In the genomic region with DNA sequence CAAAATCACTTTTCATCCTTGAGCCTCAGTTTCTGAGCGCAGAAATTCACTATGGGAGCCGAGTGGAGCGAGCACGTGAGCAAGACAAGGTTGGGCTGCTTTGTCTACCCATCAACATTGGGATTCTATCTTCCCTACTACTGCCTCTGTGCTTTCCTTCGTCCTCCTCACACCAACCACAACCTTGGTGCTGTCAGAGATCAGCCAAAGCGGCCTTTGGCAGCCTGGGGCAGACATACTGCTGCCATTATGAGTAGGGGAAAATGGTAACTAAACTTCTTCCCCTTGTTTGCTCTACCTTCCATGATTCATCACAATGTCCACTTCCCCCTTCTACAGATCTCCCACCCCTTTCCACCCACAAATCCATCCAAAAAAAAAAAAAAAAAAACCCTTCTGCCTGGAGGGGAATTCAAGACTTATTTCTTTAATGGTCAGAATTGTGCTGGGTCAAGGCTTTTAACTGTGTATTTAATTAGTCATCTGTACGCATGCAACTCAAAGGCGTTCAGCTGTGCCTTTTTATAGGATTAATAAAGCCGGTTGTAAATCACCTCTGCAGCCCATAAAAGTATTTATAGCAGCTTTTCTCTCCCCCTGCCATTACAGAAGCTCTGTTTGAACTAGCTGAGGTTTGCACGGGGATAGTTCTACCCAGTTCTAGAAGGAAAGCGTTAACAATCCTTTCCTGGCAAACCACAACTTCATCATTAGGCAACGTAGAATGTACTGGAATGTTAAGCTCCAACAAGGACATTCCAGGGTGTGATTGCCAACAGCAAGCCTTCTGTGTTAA, we compare ENCODE assay signal across 12 mouse cellular contexts.
A peak's percentile ranks its signal among the peaks of the same experiment; 100 is the strongest.
DNase-seq lines count a peak whose midpoint lies in the region; ATAC-seq lines count a peak whose summit lies in the region.
"Had no signal": no experiment of that assay in that cellular context is flagged by ENCODE, and none has a peak within 500 bp of the region (broad histone marks: within the 10 kb centered on the region; RNA-seq: fewer than 3 reads in every experiment).

No protein-coding gene starts in this region.

- ATAC-seq in kidney, embryonic 14.5 days (ENCODE audit: low FRiP score, low TSS enrichment): peak; percentile 81
- peak; percentile 38; the same call in 1 of the 2 replicates for ATAC-seq in neural tube, embryonic 15.5 days (ENCODE audit: low FRiP score)

- no peak overlapping the region for H3K4me2 ChIP-seq in kidney, embryonic 14.5 days (replicated peaks; ENCODE audit: low read depth, low read length)
- no peak overlapping the region for H3K4me2 ChIP-seq in neural tube, embryonic 15.5 days
- H3K4me2 ChIP-seq: embryonic facial prominence, embryonic 15.5 days; heart, embryonic 15.5 days; liver, embryonic 11.5 days had no signal

- peak; percentile 53 for DNase-seq in kidney, adult 11 months
- no peak for DNase-seq in kidney, postnatal 10 days
- peak; percentile 87 for DNase-seq in fat pad, adult 2 months (ENCODE audit: extremely low read depth, low read depth, low spot score)
- no peak for DNase-seq in cerebellum, postnatal 4 days (ENCODE audit: low spot score in 2 of 2)
- DNase-seq in layer of hippocampus, postnatal 25 days (ENCODE audit: extremely low spot score in 1 of 2, low spot score in 1 of 2): no peak
- DNase-seq: right cerebral cortex, adult 18-20 months had no signal

- H3K4me1 ChIP-seq in kidney, embryonic 14.5 days (ENCODE audit: control insufficient read depth, insufficient read depth, low read length): peaks cover 9% of the 10 kb centered on the region
- H3K4me1 ChIP-seq in neural tube, embryonic 15.5 days: 0 out of 2 replicates have a peak, but pooled peaks cover 2% of the 10 kb centered on the region
- H3K4me1 ChIP-seq: heart, embryonic 15.5 days had no signal

- no peaks in the 10 kb centered on the region for H3K27me3 ChIP-seq in kidney, embryonic 14.5 days (ENCODE audit: control insufficient read depth, insufficient read depth, low read length)
- H3K27me3 ChIP-seq in neural tube, embryonic 15.5 days (replicated peaks): no peaks in the 10 kb centered on the region
- H3K27me3 ChIP-seq: embryonic facial prominence, embryonic 15.5 days; heart, embryonic 15.5 days had no signal

- no peak overlapping the region for H3K9ac ChIP-seq in kidney, embryonic 14.5 days (ENCODE audit: low read depth, low read length)
- no peak overlapping the region for H3K9ac ChIP-seq in neural tube, embryonic 15.5 days (replicated peaks)
- H3K9ac ChIP-seq: embryonic facial prominence, embryonic 15.5 days; heart, embryonic 15.5 days had no signal

- H3K9me3 ChIP-seq in kidney, embryonic 14.5 days (ENCODE audit: control insufficient read depth, low read length): no peaks in the 10 kb centered on the region
- H3K9me3 ChIP-seq in neural tube, embryonic 15.5 days (replicated peaks): no peaks in the 10 kb centered on the region
- H3K9me3 ChIP-seq: embryonic facial prominence, embryonic 15.5 days; heart, embryonic 15.5 days; megakaryocyte, embryonic 14.5 days had no signal

- 48% methylated on average over 12 of the region's 12 CpGs for WGBS in kidney, embryonic 14.5 days
- 52% methylated on average over 12 of the region's 12 CpGs for WGBS in neural tube, embryonic 15.5 days

- H3K36me3 ChIP-seq in kidney, embryonic 14.5 days (ENCODE audit: control insufficient read depth, insufficient read depth, low read length): no peaks in the 10 kb centered on the region
- H3K36me3 ChIP-seq in neural tube, embryonic 15.5 days: no peaks in the 10 kb centered on the region
- H3K36me3 ChIP-seq: embryonic facial prominence, embryonic 15.5 days; heart, embryonic 15.5 days had no signal

- no peak overlapping the region for H3K4me3 ChIP-seq in kidney, embryonic 14.5 days (ENCODE audit: low read length)
- no peak overlapping the region for H3K4me3 ChIP-seq in neural tube, embryonic 15.5 days (replicated peaks)
- H3K4me3 ChIP-seq: embryonic facial prominence, embryonic 15.5 days; heart, embryonic 15.5 days; megakaryocyte, embryonic 14.5 days had no signal

- peak overlapping the region; percentile 42; the same call in 1 of the 2 replicates for H3K27ac ChIP-seq in kidney, embryonic 14.5 days (ENCODE audit: low read depth, low read length)
- no peak overlapping the region; the same call in 1 of the 2 replicates for H3K27ac ChIP-seq in neural tube, embryonic 15.5 days (replicated peaks)
- H3K27ac ChIP-seq: embryonic facial prominence, embryonic 15.5 days; heart, embryonic 15.5 days had no signal

Comparison
In these comparisons a context has a peak if more than half of its experiments do, and no peak if none do; other contexts are left out.
1. DNase-seq: peak in kidney, adult 11 months (single experiment) and fat pad, adult 2 months (single experiment); none in kidney, postnatal 10 days (single experiment), cerebellum, postnatal 4 days (0 of 2) and layer of hippocampus, postnatal 25 days (0 of 2).